Mouse (Mus musculus) frontal cortex, adult 2 months (tissue): ENCODE data around the gene Zc3h6. TPM values are rescaled to one million over a fixed set of nuclear protein-coding genes. Genes with fewer than 3 reads are reported as not detected.

ENCODE experiments used
- DNase-seq, 2 experiments: peaks; one replicate each; pipeline ENCODE4 v3.0.0; 2022; ENCODE audit warnings: low spot score in 1 of 2; ENCODE audit errors: extremely low spot score in 1 of 2
- polyA plus RNA-seq: library from polyadenylated mRNA; depleted of rRNA; stranded (reverse); fragments of >200 nt; gene quantifications from 2 replicates; pipeline ENCODE4 v1.2.3, GENCODE M21; 2012

The Zc3h6 gene
- polyA plus RNA-seq, 1 experiment: 7.1 TPM

GRCm38 (mm10) chr2:129024820-129025219, 57.6 kb downstream of the Zc3h6 start:
- no peak for DNase-seq

GRCm38 (mm10) chr2:129035381-129035780, 68.2 kb downstream of the Zc3h6 start:
- DNase-seq: peak in 1 of 2 experiments; percentile 16

GRCm38 (mm10) chr2:129038426-129038936, 71.3 kb downstream of the Zc3h6 start:
- peak in 1 of 2 experiments; percentile 6 for DNase-seq

GRCm38 (mm10) chr2:129038937-129039631, 71.9 kb downstream of the Zc3h6 start:
- peak in 1 of 2 experiments; percentile 13 for DNase-seq

- no peak for DNase-seq
Measured at GRCm38 (mm10) chr2:129040567-129040966, 73.4 kb downstream of the Zc3h6 start.

GRCm38 (mm10) chr2:129046172-129046845, 79.1 kb downstream of the Zc3h6 start:
- DNase-seq: no peak

- DNase-seq: no peak
Measured at GRCm38 (mm10) chr2:129046846-129047196, 79.6 kb downstream of the Zc3h6 start.

- no peak for DNase-seq
Measured at GRCm38 (mm10) chr2:129047811-129048210, 80.6 kb downstream of the Zc3h6 start, which contains the start of gene Vinac1. Vinac1 (minus strand) TSS chr2:129048172.

GRCm38 (mm10) chr2:129052451-129052983, 85.3 kb downstream of the Zc3h6 start:
- no peak for DNase-seq

GRCm38 (mm10) chr2:129055741-129056140, 88.5 kb downstream of the Zc3h6 start:
- no peak for DNase-seq

GRCm38 (mm10) chr2:129056597-129056996, 89.4 kb downstream of the Zc3h6 start:
- peak in 1 of 2 experiments; percentile 26 for DNase-seq

- DNase-seq: no peak
Measured at GRCm38 (mm10) chr2:129057256-129057655, 90.1 kb downstream of the Zc3h6 start.

- DNase-seq: no peak
Measured at GRCm38 (mm10) chr2:129057920-129058361, 90.7 kb downstream of the Zc3h6 start.

GRCm38 (mm10) chr2:129061456-129062059, 94.4 kb downstream of the Zc3h6 start:
- DNase-seq: no peak

- peak in 1 of 2 experiments; percentile 69 for DNase-seq
Measured at GRCm38 (mm10) chr2:129065437-129066282, 98.5 kb downstream of the Zc3h6 start, which contains the start of gene Ttl. Ttl (plus strand) TSS chr2:129065942.

- peak in 1 of 2 experiments; percentile 78 for DNase-seq
Measured at GRCm38 (mm10) chr2:129066326-129066725, 99.1 kb downstream of the Zc3h6 start.
